Comparison of ENCODE assay signal across 9 mouse cellular contexts in the genomic region with DNA sequence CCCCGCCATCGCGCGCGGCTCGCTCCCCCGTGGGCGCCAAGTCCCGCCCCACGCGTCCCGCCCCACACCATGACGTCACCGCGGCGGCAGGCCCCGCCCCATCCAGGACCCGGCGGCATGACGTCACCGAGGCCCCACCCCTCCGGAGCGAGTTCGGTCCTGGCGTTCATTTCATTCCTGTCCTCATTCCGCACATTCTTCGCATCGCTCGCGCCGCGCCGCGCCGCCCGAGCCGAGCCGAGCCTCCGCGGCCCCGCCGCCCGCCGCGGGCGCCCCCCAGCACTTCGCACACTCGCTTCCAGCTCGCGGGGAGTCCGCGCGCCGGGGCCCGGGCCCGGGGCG. TPM values are rescaled to one million over a fixed set of nuclear protein-coding genes. Genes with fewer than 3 reads are reported as not detected.
DNase-seq lines count a peak whose midpoint lies in the region; ATAC-seq and TF ChIP-seq lines count a peak whose summit lies in the region.
"Had no signal": no experiment of that assay in that cellular context is flagged by ENCODE, and none has a peak within 500 bp of the region (broad histone marks: within the 10 kb centered on the region; RNA-seq: fewer than 3 reads in every experiment).

A gene (plus strand): TSS at position 148 of the 342 bp plus-strand sequence.

- no peaks in the 10 kb centered on the region for H3K4me1 ChIP-seq in bone marrow macrophage, adult 2 months (ENCODE audit: control insufficient read depth, insufficient read depth, low read length)
- H3K4me1 ChIP-seq in forebrain, embryonic 10.5 days, result peaks cover 46% of the 10 kb centered on the region
- peaks cover 30% of the 10 kb centered on the region for H3K4me1 ChIP-seq in heart, embryonic 12.5 days (replicated peaks)
- H3K4me1 ChIP-seq in kidney, embryonic 16.5 days (ENCODE audit: insufficient read depth, low read length), result peaks cover 29% of the 10 kb centered on the region
- H3K4me1 ChIP-seq in liver, adult 2 months (ENCODE audit: control insufficient read depth, insufficient read depth, low read length), result peaks cover 5% of the 10 kb centered on the region; the same call in 1 of the 2 replicates
- H3K4me1 ChIP-seq in stomach, embryonic 16.5 days (ENCODE audit: control insufficient read depth, insufficient read depth, low read length), result peaks cover 9% of the 10 kb centered on the region; the same call in 1 of the 2 replicates

- no peak for TF ChIP-seq CTCF in bone marrow macrophage, adult 2 months (IDR thresholded peaks at IDR 0.05; ENCODE audit: low read depth, low read length)
- TF ChIP-seq CTCF in liver, adult 2 months (IDR thresholded peaks at IDR 0.05; ENCODE audit: low read depth, low read length), result no peak

- H3K9ac ChIP-seq in heart, embryonic 12.5 days, result peak within 1 kb of the TSS; percentile 100
- peak within 1 kb of the TSS; percentile 97 for H3K9ac ChIP-seq in kidney, embryonic 16.5 days (replicated peaks; ENCODE audit: low read length)
- H3K9ac ChIP-seq in liver, adult 2 months (ENCODE audit: low read depth, low read length), result peak within 1 kb of the TSS; percentile 97
- H3K9ac ChIP-seq in stomach, embryonic 16.5 days (ENCODE audit: low read length), result peak within 1 kb of the TSS; percentile 96

- H3K36me3 ChIP-seq in forebrain, embryonic 10.5 days (replicated peaks), result no peaks in the 10 kb centered on the region
- peaks cover 3% of the 10 kb centered on the region; the same call in 1 of the 2 replicates for H3K36me3 ChIP-seq in heart, embryonic 12.5 days
- no peaks in the 10 kb centered on the region for H3K36me3 ChIP-seq in kidney, embryonic 16.5 days (ENCODE audit: insufficient read depth, low read length)
- H3K36me3 ChIP-seq in liver, adult 2 months (ENCODE audit: control insufficient read depth, insufficient read depth, low read length), result no peaks in the 10 kb centered on the region
- H3K36me3 ChIP-seq in stomach, embryonic 16.5 days (ENCODE audit: control insufficient read depth, insufficient read depth, low read length), result no peaks in the 10 kb centered on the region
- H3K36me3 ChIP-seq: G1E had no signal

- no peak for TF ChIP-seq POLR2A in bone marrow macrophage, adult 2 months (IDR thresholded peaks at IDR 0.05; ENCODE audit: borderline replicate concordance, low read depth, low read length)
- no peak for TF ChIP-seq POLR2A in liver, adult 2 months (IDR thresholded peaks at IDR 0.05; ENCODE audit: extremely low read depth, insufficient read depth, low read length)

- peak; percentile 88 for ATAC-seq in heart, embryonic 12.5 days (ENCODE audit: insufficient number of reproducible peaks, low FRiP score)
- ATAC-seq in kidney, embryonic 16.5 days (ENCODE audit: low FRiP score, low TSS enrichment), result peak; percentile 91
- ATAC-seq in stomach, embryonic 16.5 days (ENCODE audit: insufficient read depth, low FRiP score), result peak; percentile 91

- no peaks in the 10 kb centered on the region; the same call in 1 of the 2 replicates for H3K9me3 ChIP-seq in forebrain, embryonic 10.5 days
- H3K9me3 ChIP-seq in heart, embryonic 12.5 days (replicated peaks), result no peaks in the 10 kb centered on the region
- H3K9me3 ChIP-seq in kidney, embryonic 16.5 days (ENCODE audit: low read length), result peaks cover 4% of the 10 kb centered on the region; the same call in 1 of the 2 replicates
- no peaks in the 10 kb centered on the region for H3K9me3 ChIP-seq in stomach, embryonic 16.5 days (replicated peaks; ENCODE audit: control insufficient read depth, low read length)

- H3K27ac ChIP-seq in bone marrow macrophage, adult 2 months (ENCODE audit: insufficient read depth, low read depth, low read length), result no peak within 1 kb of the TSS
- H3K27ac ChIP-seq in forebrain, embryonic 10.5 days, result peak within 1 kb of the TSS; percentile 98
- peak within 1 kb of the TSS; percentile 100 for H3K27ac ChIP-seq in heart, embryonic 12.5 days (ENCODE audit: poor library complexity, severe bottlenecking)
- peak within 1 kb of the TSS; percentile 98 for H3K27ac ChIP-seq in kidney, embryonic 16.5 days (ENCODE audit: low read length)
- H3K27ac ChIP-seq in liver, adult 2 months (replicated peaks; ENCODE audit: insufficient read depth, low read depth, low read length), result peak within 1 kb of the TSS; percentile 66
- peak within 1 kb of the TSS; percentile 98 for H3K27ac ChIP-seq in stomach, embryonic 16.5 days (ENCODE audit: low read length)

- peak within 1 kb of the TSS; percentile 35 for H3K4me3 ChIP-seq in bone marrow macrophage, adult 2 months (ENCODE audit: insufficient read depth, low read length)
- H3K4me3 ChIP-seq in forebrain, embryonic 10.5 days, result peak within 1 kb of the TSS; percentile 93
- peak within 1 kb of the TSS; percentile 98 for H3K4me3 ChIP-seq in heart, embryonic 12.5 days
- peak within 1 kb of the TSS; percentile 84 for H3K4me3 ChIP-seq in kidney, embryonic 16.5 days (ENCODE audit: low read length)
- peak within 1 kb of the TSS; percentile 73 for H3K4me3 ChIP-seq in liver, adult 2 months (ENCODE audit: insufficient read depth, low read depth, low read length)
- peak within 1 kb of the TSS; percentile 77 for H3K4me3 ChIP-seq in stomach, embryonic 16.5 days (replicated peaks; ENCODE audit: low read length)

- peak within 1 kb of the TSS; percentile 79 for H3K4me2 ChIP-seq in heart, embryonic 12.5 days
- peak within 1 kb of the TSS; percentile 92 for H3K4me2 ChIP-seq in kidney, embryonic 16.5 days (replicated peaks; ENCODE audit: low read depth, low read length)
- peak within 1 kb of the TSS; percentile 83 for H3K4me2 ChIP-seq in stomach, embryonic 16.5 days (ENCODE audit: low read depth, low read length)

- peak; percentile 90 for DNase-seq in 3134 (ENCODE audit: extremely low read depth, insufficient read length, low spot score)
- DNase-seq in forebrain, embryonic 10.5 days (ENCODE audit: extremely low spot score, low spot score), result peak; percentile 97
- peak; percentile 56 for DNase-seq in liver, adult 2 months (ENCODE audit: extremely low read depth, low read depth, low spot score)
- peak; percentile 99 for DNase-seq in neural tube, embryonic 10.5 days (ENCODE audit: extremely low spot score, low spot score)

- H3K79me2 ChIP-seq in liver, adult 2 months (ENCODE audit: control insufficient read depth, insufficient read depth, low read length), result peaks cover 9% of the 10 kb centered on the region; the same call in 1 of the 2 replicates

- 1% methylated on average over 56 of the region's 57 CpGs for WGBS in forebrain, embryonic 10.5 days
- WGBS in heart, embryonic 12.5 days, result 13% methylated on average over 51 of the region's 57 CpGs
- WGBS in kidney, embryonic 16.5 days, result 2% methylated on average over 23 of the region's 57 CpGs
- WGBS in liver, adult 2 months, result 5% methylated on average over 57 of the region's 57 CpGs
- under 1% methylated on average over 54 of the region's 57 CpGs for WGBS in stomach, embryonic 16.5 days

- H3K27me3 ChIP-seq in forebrain, embryonic 10.5 days (ENCODE audit: poor library complexity, severe bottlenecking), result peaks cover 19% of the 10 kb centered on the region
- H3K27me3 ChIP-seq in heart, embryonic 12.5 days (replicated peaks), result no peaks in the 10 kb centered on the region
- H3K27me3 ChIP-seq in kidney, embryonic 16.5 days (ENCODE audit: insufficient read depth, low read length), result no peaks in the 10 kb centered on the region
- no peaks in the 10 kb centered on the region for H3K27me3 ChIP-seq in liver, adult 2 months (ENCODE audit: control insufficient read depth, insufficient read depth, low read length)
- H3K27me3 ChIP-seq in stomach, embryonic 16.5 days (ENCODE audit: control insufficient read depth, insufficient read depth, low read length), result no peaks in the 10 kb centered on the region

RNA-seq across cellular contexts. Expression of the gene that starts here (rescaled TPM):
- 0.67 and 0.93 TPM in 2 replicates for polyA plus RNA-seq in bone marrow macrophage, adult 2 months (2012; ENCODE audit: insufficient read depth, insufficient read length, missing spikeins)
- 18.1 and 18.4 TPM in 2 replicates for polyA plus RNA-seq in forebrain, embryonic 10.5 days (2016; fragmentation: Nextera tagmentation; extraction: Ambion mirVana)
- polyA plus RNA-seq in heart, embryonic 12.5 days (2016; fragmentation: Nextera tagmentation; extraction: Ambion mirVana), result 33.9 and 36.4 TPM in 2 replicates
- polyA plus RNA-seq in kidney, embryonic 16.5 days (2015; fragmentation: Nextera tagmentation; extraction: Ambion mirVana), result 18.0 and 25.7 TPM in 2 replicates
- 4.1 and 5.9 TPM in 2 replicates for total RNA-seq in liver, adult 2 months (2014; rRNA removed)
- 2.2 and 2.3 TPM in 2 replicates for polyA plus RNA-seq in liver, adult 2 months (2012; rRNA removed)
- polyA plus RNA-seq in stomach, embryonic 16.5 days (2015; fragmentation: Nextera tagmentation; extraction: Ambion mirVana), result 18.0 and 18.9 TPM in 2 replicates
- polyA plus RNA-seq: G1E had no signal

Comparison
In these comparisons a context has a peak if more than half of its experiments do, and no peak if none do; other contexts are left out.
1. H3K4me3 ChIP-seq: peak in every context shown above with its lines; median percentile 98 in heart, embryonic 12.5 days; 93 in forebrain, embryonic 10.5 days; 84 in kidney, embryonic 16.5 days; 77 in stomach, embryonic 16.5 days; 73 in liver, adult 2 months; 35 in bone marrow macrophage, adult 2 months.